Mouse (Mus musculus): Measurements from ENCODE around the gene Skint10. TPM values are rescaled to one million over a fixed set of nuclear protein-coding genes. Genes with fewer than 3 reads are reported as not detected.

Gene Skint10
- polyA plus RNA-seq (2015; fragmentation: Nextera tagmentation; extraction: Ambion mirVana): 0.69 and 1.1 TPM in 2 replicates

GRCm38 (mm10) chr4:112774766-112775165 is at the start of gene Skint10:
Gene Skint10, minus strand, starts transcription at chr4:112774866.
- H3K27me3 ChIP-seq: no peaks in the 10 kb centered on the region

GRCm38 (mm10) chr4:112790646-112791045 is 16.0 kb upstream of the Skint10 start:
- Histone ChIP-seq H3K36me3 (no peaks in the 10 kb centered on the region), H3K27ac (no peak overlapping the region), H3K9ac (no peak overlapping the region), H3K4me2 (no peak overlapping the region), H3K4me1 (no peaks in the 10 kb centered on the region), H3K9me3 (peaks cover 9% of the 10 kb centered on the region; the same call in 1 of the 2 replicates), H3K27me3 (no peaks in the 10 kb centered on the region), H3K4me3 (no peak overlapping the region)
- no peak for ATAC-seq (ENCODE audit: insufficient number of reproducible peaks, low FRiP score, low TSS enrichment, low read depth)
- 3% methylated on average over 1 of the region's 1 CpGs for WGBS

More at GRCm38 (mm10) chr4:112774766-112775165, at the start of gene Skint10:
- WGBS: 67% methylated on average over 1 of the region's 1 CpGs
- no peaks in the 10 kb centered on the region for H3K9me3 ChIP-seq
- H3K4me3 ChIP-seq: no peak within 1 kb of the TSS
- ATAC-seq (ENCODE audit: insufficient number of reproducible peaks, low FRiP score, low TSS enrichment, low read depth): no peak
- no peak within 1 kb of the TSS for H3K4me2 ChIP-seq
- no peaks in the 10 kb centered on the region for H3K36me3 ChIP-seq
- H3K9ac ChIP-seq: no peak within 1 kb of the TSS
- no peak within 1 kb of the TSS for H3K27ac ChIP-seq
- H3K4me1 ChIP-seq: no peaks in the 10 kb centered on the region

Other genes starting within 250 kb of the Skint10 start
- gene Skint2, start 217.7 kb downstream of the Skint10 start, polyA plus RNA-seq (2015; fragmentation: Nextera tagmentation; extraction: Ambion mirVana): 4.3 and 5.2 TPM in 2 replicates

Measured in limb, embryonic 15.5 days (tissue).